Mouse (Mus musculus) layer of hippocampus, adult 2 months (tissue): Measurements from ENCODE around the gene Elovl3. TPM values are rescaled to one million over a fixed set of nuclear protein-coding genes. Genes with fewer than 3 reads are reported as not detected.
A peak's percentile ranks its signal among the peaks of the same experiment; 100 is the strongest.
"Not testable (repeated sequence)": the region's sequence is repeated elsewhere in the genome, so short reads cannot be mapped to it uniquely, and the experiment has no call there.

ENCODE experiments used
- DNase-seq, 2 experiments: peaks; one replicate each; pipeline ENCODE4 v3.0.0; 2022; ENCODE audit warnings: low spot score in 2 of 2
- H3K27ac ChIP-seq: fragments of 200-600 bp; 2 replicates; pipeline ENCODE4 v1.8.1; 2022
- H3K4me3 ChIP-seq: fragments of 200-600 bp; 2 replicates; pipeline ENCODE4 v1.8.1; 2022; ENCODE audit warnings: mild to moderate bottlenecking
- CTCF ChIP-seq: fragments of 200-600 bp; conservative IDR thresholded peaks from 2 replicates; pipeline ENCODE4 v1.8.1; 2022; ENCODE audit warnings: antibody characterized with exemption, mild to moderate bottlenecking, moderate library complexity
- total RNA-seq, 2 experiments: library from RNA; stranded (reverse); gene quantifications; 2 replicates each; pipeline ENCODE4 v1.2.3; 2021

Gene Elovl3
- total RNA-seq, 2 experiments from 2014 or later, result not detected

- no peak for DNase-seq
- Histone ChIP-seq H3K27ac (no peak overlapping the region), H3K4me3 (no peak overlapping the region)
- no peak for TF ChIP-seq CTCF
Measured at GRCm38 (mm10) chr19:46119458-46119857, 12.2 kb upstream of the Elovl3 start.

DNA sequence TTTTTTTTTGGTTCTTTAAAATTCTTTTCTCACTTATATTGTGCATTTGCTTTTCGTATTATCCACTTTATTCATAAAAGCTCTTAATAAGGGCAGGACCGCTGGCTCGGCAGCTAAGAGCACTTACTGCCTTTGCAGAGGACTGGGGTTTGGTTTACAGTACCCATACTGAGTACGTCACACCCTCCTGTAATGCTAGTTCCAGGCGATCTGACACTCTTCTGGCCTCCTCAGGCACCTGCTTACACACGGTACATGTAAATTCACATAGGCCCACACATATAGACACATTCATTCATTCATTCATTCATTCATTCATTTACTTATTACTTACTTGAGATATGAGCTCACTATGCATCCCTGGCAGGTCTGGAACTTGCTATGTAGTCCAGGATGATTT is 10.8 kb upstream of the Elovl3 start:
- no peak overlapping the region for H3K27ac ChIP-seq
- TF ChIP-seq CTCF, result no peak
- no peak overlapping the region for H3K4me3 ChIP-seq
- DNase-seq, result no peak

GRCm38 (mm10) chr19:46123876-46124275 is 7.8 kb upstream of the Elovl3 start:
- H3K27ac ChIP-seq, result no peak overlapping the region
- H3K4me3 ChIP-seq, result no peak overlapping the region
- TF ChIP-seq CTCF, result no peak
- DNase-seq, result no peak

DNA sequence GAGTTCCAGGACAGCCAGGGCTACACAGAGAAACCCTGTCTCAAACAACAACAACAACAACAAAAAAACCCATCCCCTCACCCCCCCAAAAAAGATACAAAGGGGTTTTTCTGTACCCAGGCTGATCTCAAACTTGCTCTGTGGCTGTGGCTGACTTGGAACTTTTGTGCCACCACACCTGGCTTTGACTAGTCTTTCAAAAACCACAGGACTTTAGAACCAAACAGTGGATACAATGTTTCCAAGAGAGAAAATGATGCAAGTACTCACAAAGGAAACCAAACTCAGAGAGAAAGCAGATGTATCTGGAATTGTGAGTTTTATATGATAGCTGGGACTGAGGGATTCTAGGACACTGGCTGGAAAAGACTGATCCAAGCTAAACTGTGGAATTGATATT is 7.0 kb upstream of the Elovl3 start:
- H3K27ac ChIP-seq, result no peak overlapping the region
- H3K4me3 ChIP-seq, result no peak overlapping the region
- TF ChIP-seq CTCF, result no peak
- no peak for DNase-seq

DNA sequence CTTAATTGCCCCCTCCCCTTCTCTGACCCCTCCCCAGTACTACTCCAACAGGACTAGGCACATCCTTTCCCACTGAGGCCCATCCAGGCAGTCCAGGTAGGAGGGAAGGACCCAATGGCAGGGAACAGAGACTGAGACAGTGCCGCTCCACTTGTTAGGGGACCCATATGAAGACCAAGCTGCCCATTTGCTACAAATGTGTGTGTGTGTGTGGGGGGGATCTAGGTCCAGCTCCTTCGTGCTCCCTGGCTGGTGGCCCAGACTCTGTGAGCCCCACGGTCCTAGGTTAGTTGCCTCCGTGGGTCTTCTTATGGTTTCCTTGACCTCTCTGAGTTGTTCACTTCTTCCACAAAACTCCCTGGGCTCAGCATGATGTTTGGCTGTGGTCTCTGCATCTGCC is 5.4 kb upstream of the Elovl3 start:
- no peak overlapping the region for H3K27ac ChIP-seq
- no peak for TF ChIP-seq CTCF
- no peak for DNase-seq
- no peak overlapping the region for H3K4me3 ChIP-seq

DNA sequence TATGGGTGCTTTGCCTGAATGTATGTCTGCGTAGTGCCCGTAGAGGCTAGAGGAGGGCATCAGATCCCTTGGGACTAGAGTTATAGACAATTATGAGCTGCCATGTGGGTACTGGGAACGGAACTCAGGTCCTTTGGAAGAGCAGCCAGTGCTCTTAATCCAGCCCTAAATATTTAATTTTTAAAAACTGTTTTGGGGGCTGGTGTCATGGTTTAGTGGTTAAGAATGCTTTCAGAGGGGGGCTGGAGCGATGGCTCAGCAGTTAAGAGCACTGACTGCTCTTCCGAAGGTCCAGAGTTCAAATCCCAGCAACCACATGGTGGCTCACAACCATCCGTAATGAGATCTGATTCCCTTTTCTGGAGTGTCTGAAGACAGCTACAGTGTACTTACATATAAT is 2.0 kb upstream of the Elovl3 start:
- not testable (repeated sequence) for DNase-seq, H3K27ac ChIP-seq, H3K4me3 ChIP-seq

- no peak for DNase-seq
- TF ChIP-seq CTCF, result no peak
- no peak overlapping the region for H3K4me3 ChIP-seq
- no peak overlapping the region for H3K27ac ChIP-seq
Measured at GRCm38 (mm10) chr19:46131283-46131682, 414 bp upstream of the Elovl3 start.

DNA sequence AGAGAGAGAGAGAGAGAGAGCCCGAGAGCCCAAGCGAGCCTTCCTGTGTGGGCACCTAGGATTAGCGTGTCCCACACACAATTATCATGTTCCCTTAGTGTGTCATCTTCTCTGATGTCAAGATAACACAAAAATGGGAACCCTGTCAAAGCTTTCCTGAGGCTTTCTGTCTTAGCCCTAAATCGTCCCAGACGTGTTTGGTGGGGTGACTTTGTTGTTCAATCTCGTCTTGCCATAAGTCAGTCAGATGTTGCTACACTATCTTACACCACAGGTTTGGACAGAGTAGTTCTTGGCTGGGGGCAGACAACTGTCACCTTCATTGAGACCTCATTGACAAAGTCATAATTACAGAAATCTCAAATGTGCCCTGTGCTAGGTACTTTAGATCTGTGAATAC is 880 bp downstream of the Elovl3 start:
- Histone ChIP-seq H3K4me3 (no peak overlapping the region), H3K27ac (no peak overlapping the region)
- TF ChIP-seq CTCF, result no peak
- no peak for DNase-seq

DNA sequence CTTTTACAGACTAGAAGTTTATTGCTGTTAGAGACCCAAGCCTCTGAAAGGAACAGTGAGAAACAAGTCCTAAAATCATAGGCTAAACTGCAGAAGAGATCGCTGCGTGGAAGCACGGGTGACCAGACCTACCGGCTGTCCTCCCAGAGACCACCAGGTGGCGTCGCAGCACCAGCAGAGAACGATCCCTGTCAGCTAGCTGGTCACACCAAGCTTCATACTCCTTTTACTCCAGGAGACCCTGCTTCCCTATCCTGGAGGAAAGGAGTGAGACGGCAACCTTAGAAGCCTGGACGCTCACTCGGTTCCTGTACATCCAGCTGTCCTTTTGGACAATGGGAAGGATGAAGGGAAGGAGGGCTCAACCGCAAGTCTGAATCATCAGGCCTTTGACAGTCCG is 3.6 kb downstream of the Elovl3 start:
- H3K4me3 ChIP-seq, result peak overlapping the region; percentile 60
- TF ChIP-seq CTCF, result peak; percentile 99
- peak; percentile 79 to 97 for DNase-seq
- no peak overlapping the region for H3K27ac ChIP-seq

DNA sequence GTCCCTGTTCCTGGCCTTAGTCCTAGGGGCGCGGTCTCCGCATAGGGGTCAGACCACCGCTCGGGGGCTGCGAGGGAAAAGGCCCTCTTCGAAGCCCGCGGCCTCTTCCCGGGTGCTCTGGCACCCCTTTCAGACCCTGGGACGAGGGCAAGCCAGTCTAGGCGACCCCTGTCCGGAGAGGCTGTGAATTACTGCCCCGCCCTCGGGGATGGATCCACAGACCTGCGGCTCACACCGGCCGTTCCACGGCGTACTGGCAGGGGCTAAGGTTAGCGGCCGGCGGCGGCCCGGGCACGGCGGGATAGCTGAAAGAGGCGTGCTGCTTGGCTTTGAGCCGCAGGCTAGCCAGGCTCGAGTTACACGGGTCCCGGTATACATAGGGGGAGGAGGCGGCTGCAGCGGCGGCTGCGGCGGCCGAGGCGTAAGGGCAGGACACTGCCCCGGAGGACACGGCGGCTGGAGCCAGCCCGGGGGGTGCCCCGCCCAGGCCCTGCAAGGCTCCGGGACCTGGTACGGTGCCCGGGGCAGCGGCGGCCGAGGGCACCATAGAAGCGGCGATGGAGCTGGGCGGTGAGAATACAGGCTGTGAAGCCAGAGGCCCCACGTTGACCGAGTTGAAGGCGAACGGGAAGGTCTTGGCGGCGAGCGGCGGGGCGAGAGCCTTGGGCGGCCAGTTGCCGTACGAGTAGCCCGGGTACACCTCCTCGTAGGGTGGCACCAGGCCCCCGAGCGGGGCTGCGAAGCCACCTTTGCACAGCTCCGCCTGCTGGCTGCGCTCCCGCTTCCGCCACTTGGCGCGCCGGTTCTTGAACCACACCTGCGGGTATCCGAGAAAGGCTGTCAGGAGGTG is 4.3 kb downstream of the Elovl3 start:
- peak; percentile 56 for TF ChIP-seq CTCF
- no peak for DNase-seq
- H3K4me3 ChIP-seq, result peak overlapping the region; percentile 60
- H3K27ac ChIP-seq, result no peak overlapping the region

DNA sequence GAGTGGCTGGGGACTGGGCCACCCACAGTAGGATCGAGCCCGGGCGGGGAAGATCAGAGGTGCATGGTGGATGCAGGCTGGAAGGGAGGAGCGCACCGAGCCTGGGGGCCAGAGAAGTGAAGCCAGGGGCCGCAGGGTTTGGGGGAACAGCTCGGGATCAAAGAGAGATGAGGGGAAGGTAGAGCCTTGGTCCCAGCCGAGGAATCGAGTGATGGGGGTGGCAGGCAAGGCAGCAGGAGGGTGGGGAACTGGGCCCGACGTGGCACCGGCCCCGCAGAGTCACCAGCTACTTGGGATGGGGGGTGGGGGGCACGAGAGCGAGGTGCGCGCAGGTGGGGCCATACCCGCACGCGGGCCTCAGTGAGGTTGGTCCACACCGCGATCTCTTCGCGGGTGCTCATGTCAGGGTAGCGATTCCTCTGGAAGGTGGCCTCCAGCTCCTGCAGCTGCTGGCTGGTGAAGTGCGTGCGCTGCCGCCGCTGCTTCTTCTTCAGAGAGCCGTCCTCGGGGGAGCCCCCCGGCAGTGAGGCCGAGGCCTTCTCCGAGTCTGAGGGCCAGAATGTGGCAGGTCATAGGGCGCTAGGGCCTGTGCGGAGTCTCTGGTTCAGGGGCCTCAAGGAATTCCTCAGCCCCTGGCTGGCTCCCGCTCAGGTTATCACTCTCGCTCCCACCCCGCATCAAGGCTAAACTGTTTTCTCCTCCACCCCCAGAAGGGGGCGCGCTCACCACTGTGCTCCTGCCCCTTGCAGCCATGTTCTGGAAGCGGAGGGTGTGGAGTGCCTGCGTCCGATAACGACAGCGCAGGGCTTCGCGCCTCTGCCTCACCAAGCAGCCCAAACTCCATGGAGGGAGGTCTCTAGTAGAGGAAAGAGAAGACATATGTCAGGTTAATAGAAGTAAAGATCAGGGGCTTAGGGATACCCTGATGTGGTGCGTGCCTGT is 5.2 kb downstream of the Elovl3 start:
- no peak overlapping the region for H3K27ac ChIP-seq
- DNase-seq, result peak; percentile 33 to 64
- TF ChIP-seq CTCF, result peak; percentile 89
- peak overlapping the region; percentile 60 for H3K4me3 ChIP-seq

GRCm38 (mm10) chr19:46140324-46140723 is 8.6 kb downstream of the Elovl3 start:
- no peak for TF ChIP-seq CTCF
- no peak for DNase-seq
- H3K4me3 ChIP-seq, result no peak overlapping the region

GRCm38 (mm10) chr19:46141091-46141490 is 9.4 kb downstream of the Elovl3 start:
- DNase-seq, result no peak
- no peak overlapping the region for H3K4me3 ChIP-seq
- H3K27ac ChIP-seq, result no peak overlapping the region
- TF ChIP-seq CTCF, result no peak

More at GRCm38 (mm10) chr19:46140324-46140723, 8.6 kb downstream of the Elovl3 start:
- H3K27ac ChIP-seq, result no peak overlapping the region
